Mouse (Mus musculus) C2C12 (cell line): ENCODE measurements at regions not wholly inside any gene's neighbourhood (a gene's known extent, or its start where the extent isn't known, plus 50 kb on each side); places are given as distances from the start of the nearest gene placed in this dataset.

ENCODE experiments used
- CTCF ChIP-seq: IDR thresholded peaks from one replicate; pipeline ENCODE4 v1.5.1; 2011; ENCODE audit not compliant: control insufficient read depth, insufficient read depth, insufficient read length
- USF1 ChIP-seq: IDR thresholded peaks from one replicate; pipeline ENCODE4 v1.6.1; 2011; ENCODE audit warnings: low read depth, mild to moderate bottlenecking, control low read depth, moderate library complexity

DNA sequence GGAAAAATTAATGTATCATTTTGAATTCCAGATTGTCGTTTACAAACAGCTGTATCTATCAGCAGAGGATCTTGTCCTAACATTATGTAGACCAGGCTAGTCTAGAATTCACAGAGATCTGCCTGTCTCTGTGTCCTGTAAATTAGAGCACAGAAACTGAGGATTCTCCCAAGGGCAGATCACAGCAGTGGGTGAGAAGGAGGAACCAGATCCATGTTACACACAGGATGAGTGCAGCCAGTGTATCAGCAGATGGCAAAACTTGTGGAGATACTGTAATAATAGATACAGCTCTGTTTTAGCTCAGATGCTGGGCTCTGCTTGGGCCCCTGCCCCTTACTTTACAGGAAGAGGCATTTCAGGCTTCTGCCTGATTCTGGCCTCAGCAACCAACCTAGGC lies 1384.0 kb upstream of the 1700008P02Rik start:
- TF ChIP-seq CTCF: no peak
- TF ChIP-seq USF1: no peak
